Mouse (Mus musculus): ENCODE measurements around the gene Acvr1.

DNA sequence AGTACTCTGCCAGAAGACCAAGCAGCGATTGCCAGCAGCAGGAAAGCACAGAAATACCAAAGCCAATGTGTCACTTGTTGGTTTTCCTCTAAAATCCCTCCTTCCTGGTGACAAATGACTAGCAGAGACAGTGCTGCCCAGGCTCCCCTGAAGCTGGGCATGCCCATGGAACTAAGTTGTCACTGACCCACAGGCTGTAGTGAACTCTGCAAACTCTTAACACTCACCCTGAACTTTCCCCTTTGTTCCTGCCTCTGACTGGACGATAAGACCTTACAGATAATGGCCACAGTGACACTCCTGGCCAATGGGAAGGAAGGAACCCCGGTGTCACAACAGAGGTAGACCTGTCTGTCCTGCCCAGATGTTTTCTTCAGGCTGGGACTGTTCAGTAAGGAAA is 53.7 kb downstream of the Acvr1 start:
- TF ChIP-seq CTCF (IDR thresholded peaks at IDR 0.05; ENCODE audit: insufficient read depth, low read depth, low read length) (no peak), POLR2A (IDR thresholded peaks at IDR 0.05; ENCODE audit: insufficient read depth, low read depth, low read length) (no peak)
